In the genomic region with DNA sequence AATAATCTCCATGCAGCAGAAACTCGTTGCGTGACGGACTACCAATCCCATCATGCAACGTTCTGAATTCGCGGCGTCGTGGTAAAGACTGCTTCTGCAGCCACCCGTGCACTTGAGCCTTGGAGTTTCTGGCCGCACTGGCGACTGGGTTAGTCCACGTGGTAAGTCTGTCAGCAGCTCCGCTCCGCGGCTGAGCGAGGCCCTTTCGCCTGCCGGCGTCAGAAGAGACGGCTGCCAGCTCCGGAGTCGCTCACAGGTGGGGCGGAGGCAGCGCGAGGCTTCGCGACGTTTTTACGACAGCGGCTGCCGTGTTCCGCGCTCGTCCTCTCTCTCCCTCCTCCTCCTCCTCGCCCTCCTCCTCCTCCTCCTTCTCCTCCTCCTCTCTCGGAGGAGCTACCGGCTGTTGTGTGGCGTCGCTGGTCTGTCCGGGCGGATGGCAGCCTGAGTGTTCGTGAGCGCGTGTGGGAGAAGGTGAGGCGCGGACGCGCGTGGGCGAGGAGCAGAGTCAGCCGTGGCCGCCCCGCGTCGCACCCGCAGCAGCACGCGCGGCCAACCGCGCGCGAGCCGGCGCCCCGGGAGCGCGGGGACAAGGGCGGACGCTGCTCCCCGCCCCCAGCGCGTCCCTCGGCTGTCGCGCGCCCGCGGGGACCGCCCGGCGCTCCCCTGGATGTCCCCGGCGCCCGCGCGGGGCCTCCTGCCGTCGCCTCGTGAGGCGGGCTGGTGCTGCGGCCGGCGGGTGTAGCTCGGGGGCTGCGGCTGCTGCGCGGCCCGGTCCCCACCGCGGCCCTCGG, we compare ENCODE assay signal across 8 mouse cellular contexts. TPM values are rescaled to one million over a fixed set of nuclear protein-coding genes. Genes with fewer than 3 reads are reported as not detected.
DNase-seq lines count a peak whose midpoint lies in the region; ATAC-seq lines count a peak whose summit lies in the region.

A gene (plus strand): TSS at position 367 of the 791 bp plus-strand sequence.

- peak within 1 kb of the TSS; percentile 57 for H3K4me3 ChIP-seq in brown adipose tissue, adult 24 weeks (ENCODE audit: insufficient read depth, low read depth, low read length)
- peak within 1 kb of the TSS; percentile 89 for H3K4me3 ChIP-seq in heart, embryonic 13.5 days
- H3K4me3 ChIP-seq in liver, embryonic 12.5 days, result peak within 1 kb of the TSS; percentile 79
- peak within 1 kb of the TSS; percentile 80 for H3K4me3 ChIP-seq in stomach, embryonic 15.5 days (replicated peaks)

- WGBS in heart, embryonic 13.5 days, result under 1% methylated on average over 59 of the region's 102 CpGs
- under 1% methylated on average over 93 of the region's 102 CpGs for WGBS in liver, embryonic 12.5 days (ENCODE audit: insufficient replicate concordance)
- under 1% methylated on average over 85 of the region's 102 CpGs for WGBS in stomach, embryonic 15.5 days

- peaks cover 2% of the 10 kb centered on the region; the same call in 1 of the 2 replicates for H3K4me1 ChIP-seq in brown adipose tissue, adult 24 weeks (ENCODE audit: control insufficient read depth, insufficient read depth, insufficient read length, low read length)
- H3K4me1 ChIP-seq in heart, embryonic 13.5 days, result peaks cover 32% of the 10 kb centered on the region
- peaks cover 44% of the 10 kb centered on the region for H3K4me1 ChIP-seq in liver, embryonic 12.5 days
- H3K4me1 ChIP-seq in stomach, embryonic 15.5 days, result 0 out of 2 replicates have a peak, but pooled peaks cover 3% of the 10 kb centered on the region

- peaks cover 4% of the 10 kb centered on the region; the same call in 1 of the 2 replicates for H3K36me3 ChIP-seq in heart, embryonic 13.5 days
- H3K36me3 ChIP-seq in liver, embryonic 12.5 days, result peaks cover 7% of the 10 kb centered on the region; the same call in 1 of the 2 replicates
- no peaks in the 10 kb centered on the region for H3K36me3 ChIP-seq in stomach, embryonic 15.5 days

- H3K4me2 ChIP-seq in heart, embryonic 13.5 days, result peak within 1 kb of the TSS; percentile 83
- H3K4me2 ChIP-seq in liver, embryonic 12.5 days, result peak within 1 kb of the TSS; percentile 79
- H3K4me2 ChIP-seq in stomach, embryonic 15.5 days, result peak within 1 kb of the TSS; percentile 76

- no peaks in the 10 kb centered on the region for H3K27me3 ChIP-seq in heart, embryonic 13.5 days (replicated peaks)
- H3K27me3 ChIP-seq in liver, embryonic 12.5 days (replicated peaks), result no peaks in the 10 kb centered on the region
- no peaks in the 10 kb centered on the region for H3K27me3 ChIP-seq in stomach, embryonic 15.5 days (replicated peaks)

- peak within 1 kb of the TSS; percentile 77 for H3K27ac ChIP-seq in brown adipose tissue, adult 24 weeks (replicated peaks; ENCODE audit: low read depth, low read length)
- H3K27ac ChIP-seq in heart, embryonic 13.5 days (replicated peaks), result peak within 1 kb of the TSS; percentile 98
- peak within 1 kb of the TSS; percentile 99 for H3K27ac ChIP-seq in liver, embryonic 12.5 days
- H3K27ac ChIP-seq in stomach, embryonic 15.5 days, result peak within 1 kb of the TSS; percentile 100

- H3K9me3 ChIP-seq in heart, embryonic 13.5 days, result no peaks in the 10 kb centered on the region
- H3K9me3 ChIP-seq in liver, embryonic 12.5 days (replicated peaks), result no peaks in the 10 kb centered on the region
- no peaks in the 10 kb centered on the region for H3K9me3 ChIP-seq in stomach, embryonic 15.5 days

- peak within 1 kb of the TSS; percentile 95 for H3K9ac ChIP-seq in heart, embryonic 13.5 days
- peak within 1 kb of the TSS; percentile 88 for H3K9ac ChIP-seq in liver, embryonic 12.5 days
- peak within 1 kb of the TSS; percentile 76 for H3K9ac ChIP-seq in stomach, embryonic 15.5 days

- peak; percentile 97 for DNase-seq in CD4-positive, CD25-positive, alpha-beta regulatory T cell, adult 2 months (ENCODE audit: low read depth, low spot score)
- DNase-seq in fat pad, adult 2 months (ENCODE audit: extremely low read depth, low read depth, low spot score), result peak; percentile 46
- peak; percentile 95 for DNase-seq in kidney, postnatal 10 days
- DNase-seq in natural killer cell, adult 2 months (ENCODE audit: low spot score in 2 of 2), result peak; percentile 76 to 84

- peak; percentile 87 for ATAC-seq in heart, embryonic 13.5 days (ENCODE audit: extremely low read depth, insufficient number of reproducible peaks, low FRiP score, low TSS enrichment)
- ATAC-seq in liver, embryonic 12.5 days, result peak; percentile 89
- peak; percentile 87 for ATAC-seq in stomach, embryonic 15.5 days (ENCODE audit: insufficient read depth, low FRiP score, low read depth)

RNA-seq across cellular contexts. Expression of the gene that starts here (rescaled TPM):
- polyA plus RNA-seq in brown adipose tissue, adult 24 weeks (2012; ENCODE audit: insufficient read depth, insufficient read length, missing spikeins), result 17.8 and 18.4 TPM in 2 replicates
- 10.5 and 10.7 TPM in 2 replicates for polyA plus RNA-seq in heart, embryonic 13.5 days (2015; fragmentation: Nextera tagmentation; extraction: Ambion mirVana)
- polyA plus RNA-seq in liver, embryonic 12.5 days (2016; fragmentation: Nextera tagmentation; extraction: Ambion mirVana), result 30.7 and 32.5 TPM in 2 replicates
- 19.8 and 20.5 TPM in 2 replicates for polyA plus RNA-seq in stomach, embryonic 15.5 days (2015; fragmentation: Nextera tagmentation; extraction: Ambion mirVana)

Comparison
In these comparisons a context has a peak if more than half of its experiments do, and no peak if none do; other contexts are left out.
1. Peak in every context shown above with its lines: DNase-seq, ATAC-seq, H3K4me3 ChIP-seq and H3K27ac ChIP-seq.
2. DNase-seq: peak in every context shown above with its lines; median percentile 97 in CD4-positive, CD25-positive, alpha-beta regulatory T cell, adult 2 months; 95 in kidney, postnatal 10 days; 80 in natural killer cell, adult 2 months; 46 in fat pad, adult 2 months.